Mouse (Mus musculus): ENCODE results near the gene Slc26a6. TPM values are rescaled to one million over a fixed set of nuclear protein-coding genes. Genes with fewer than 3 reads are reported as not detected.

The Slc26a6 gene
- total RNA-seq, 2 experiments from 2014 or later = 4.7 to 11.7 TPM

DNA sequence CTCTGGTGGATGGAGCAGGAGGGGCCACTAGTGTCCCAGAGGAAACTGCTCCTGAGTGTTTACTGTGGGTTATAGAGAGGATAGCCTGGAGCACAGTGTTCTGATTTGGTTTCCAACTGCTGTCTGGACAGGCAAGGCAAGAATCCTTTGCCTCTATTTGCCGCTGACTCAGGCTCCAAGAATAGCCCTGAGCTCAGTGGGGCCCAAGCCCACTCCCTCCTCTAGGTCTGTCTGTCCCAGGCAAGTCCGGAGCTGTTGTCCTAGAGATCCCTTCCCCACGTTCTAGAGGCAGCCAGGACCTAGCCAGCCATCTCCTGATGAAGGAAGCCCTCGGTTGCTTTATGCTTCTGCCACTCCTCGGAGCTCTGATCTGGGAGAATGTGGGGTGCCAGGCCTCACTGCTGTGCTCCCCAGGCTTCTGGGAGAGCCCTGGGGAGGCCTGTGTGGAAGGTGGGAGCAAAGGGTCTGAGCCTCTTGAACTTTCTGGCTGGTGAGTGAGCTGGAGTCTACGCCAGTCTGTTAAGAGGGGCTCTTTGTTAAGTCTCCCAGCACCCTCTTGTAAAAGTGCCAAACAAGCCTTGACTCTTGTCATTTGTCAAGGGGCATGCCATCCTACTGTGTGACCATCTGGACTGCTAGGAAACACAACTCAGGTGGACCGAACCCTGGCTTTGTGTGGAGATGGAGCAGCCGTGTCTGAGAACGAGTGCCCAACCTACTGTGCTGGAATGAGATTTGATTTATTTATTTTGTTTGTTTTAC lies 97.1 kb downstream of the Slc26a6 start:
- ATAC-seq (replicated peaks; ENCODE audit: poor library complexity) = no peak

DNA sequence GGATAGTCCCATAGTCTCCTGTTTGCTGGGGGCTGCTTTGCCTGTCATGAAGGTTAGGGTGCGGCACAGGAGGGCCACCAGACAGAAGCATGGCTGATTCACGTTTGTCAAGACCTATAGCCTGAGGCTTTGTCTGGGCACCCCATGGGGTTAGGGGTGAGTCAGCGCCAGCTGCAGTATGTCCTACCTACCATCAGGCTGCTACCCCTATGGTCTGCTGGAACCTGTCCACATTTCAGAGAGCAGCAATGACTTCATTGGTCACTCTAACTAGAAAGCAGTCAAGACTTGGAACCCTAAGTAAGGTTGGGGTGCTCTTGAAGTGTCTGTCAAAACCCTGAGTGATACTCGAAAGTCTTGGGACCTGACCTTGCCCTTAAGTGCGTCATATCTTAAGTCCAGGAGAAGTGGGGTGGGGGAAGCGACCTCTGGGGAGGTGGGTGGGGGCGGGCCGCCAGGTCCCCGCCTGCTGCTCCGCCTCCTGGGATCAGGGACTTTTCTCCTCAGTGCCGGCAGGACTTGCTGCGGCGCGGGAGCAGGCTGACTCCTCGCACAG lies 100.1 kb downstream of the Slc26a6 start, which contains the start of gene Col7a1:
Gene Col7a1, plus strand, starts transcription at position 506 of the 556 bp plus-strand sequence.
- no peak; the same call in 1 of the 2 replicates for ATAC-seq (replicated peaks; ENCODE audit: poor library complexity)

DNA sequence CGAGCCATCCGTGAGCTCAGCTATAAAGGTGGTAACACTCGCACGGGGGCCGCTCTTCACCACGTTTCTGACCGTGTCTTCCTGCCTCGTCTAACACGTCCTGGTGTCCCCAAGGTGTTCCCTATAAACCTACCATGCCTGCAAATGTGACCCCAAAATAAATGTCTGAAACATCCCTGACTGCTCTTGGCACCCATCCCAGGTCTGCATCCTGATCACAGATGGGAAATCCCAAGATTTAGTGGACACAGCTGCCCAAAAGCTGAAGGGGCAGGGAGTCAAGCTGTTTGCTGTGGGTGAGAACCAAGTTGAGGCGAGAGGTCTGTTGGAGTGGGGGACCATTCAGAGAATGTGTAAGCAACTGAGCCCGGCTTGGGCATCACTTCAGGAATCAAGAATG lies 102.2 kb downstream of the Slc26a6 start:
- ATAC-seq (replicated peaks; ENCODE audit: poor library complexity) = no peak

DNA sequence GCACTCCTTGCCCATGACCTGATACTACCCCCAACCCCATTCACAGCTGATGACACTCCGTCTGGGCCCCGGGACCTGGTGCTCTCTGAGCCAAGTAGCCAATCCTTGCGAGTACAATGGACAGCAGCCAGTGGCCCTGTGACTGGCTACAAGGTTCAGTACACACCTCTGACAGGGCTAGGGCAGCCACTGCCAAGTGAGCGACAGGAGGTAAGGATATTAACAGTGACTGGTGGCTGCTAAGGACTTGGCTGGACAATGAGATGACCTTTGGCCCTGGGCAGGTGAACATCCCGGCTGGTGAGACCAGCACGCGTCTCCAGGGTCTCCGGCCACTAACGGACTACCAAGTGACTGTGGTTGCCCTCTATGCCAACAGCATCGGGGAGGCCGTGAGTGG lies 102.8 kb downstream of the Slc26a6 start:
- ATAC-seq (replicated peaks; ENCODE audit: poor library complexity) = no peak

Other genes starting within 250 kb of the Slc26a6 start
- gene Arih2, start 203.9 kb upstream of the Slc26a6 start, total RNA-seq (2015) = 20.0 and 20.1 TPM in 2 replicates
- 42.5 and 47.4 TPM in 2 replicates for gene Arih2, start 203.9 kb upstream of the Slc26a6 start, total RNA-seq (2017)
- 18.5 and 21.5 TPM in 2 replicates for gene Slc25a20, start 191.2 kb upstream of the Slc26a6 start, total RNA-seq (2015)
- gene Slc25a20, start 191.2 kb upstream of the Slc26a6 start, total RNA-seq (2017) = 26.0 and 28.3 TPM in 2 replicates
- 20.0 and 21.9 TPM in 2 replicates for gene Prkar2a, start 164.0 kb upstream of the Slc26a6 start, total RNA-seq (2015)
- gene Prkar2a, start 164.0 kb upstream of the Slc26a6 start, total RNA-seq (2017) = 17.4 and 29.2 TPM in 2 replicates
- 12.9 and 21.1 TPM in 2 replicates for gene Ip6k2, start 69.5 kb upstream of the Slc26a6 start, total RNA-seq (2015)
- gene Ip6k2, start 69.5 kb upstream of the Slc26a6 start, total RNA-seq (2017) = 40.9 and 50.6 TPM in 2 replicates
- gene Nckipsd, start 44.9 kb upstream of the Slc26a6 start, total RNA-seq (2015) = 8.4 and 8.7 TPM in 2 replicates
- 5.0 and 5.5 TPM in 2 replicates for gene Nckipsd, start 44.9 kb upstream of the Slc26a6 start, total RNA-seq (2017)
- 4.5 and 5.4 TPM in 2 replicates for gene Celsr3, start 27.0 kb upstream of the Slc26a6 start, total RNA-seq (2015)
- 1.5 and 2.5 TPM in 2 replicates for gene Celsr3, start 27.0 kb upstream of the Slc26a6 start, total RNA-seq (2017)
- gene Tmem89, start 61.3 kb downstream of the Slc26a6 start, total RNA-seq (2015) = 0.35 TPM in 1 of 2 replicates, not detected in the other
- 0.08 TPM in 1 of 2 replicates, not detected in the other for gene Tmem89, start 61.3 kb downstream of the Slc26a6 start, total RNA-seq (2017)
- 144 and 157 TPM in 2 replicates for gene Uqcrc1, start 83.3 kb downstream of the Slc26a6 start, total RNA-seq (2015)
- gene Uqcrc1, start 83.3 kb downstream of the Slc26a6 start, total RNA-seq (2017) = 256 and 338 TPM in 2 replicates
- 0.02 and 0.12 TPM in 2 replicates for gene Col7a1, start 100.3 kb downstream of the Slc26a6 start, total RNA-seq (2015)
- 0.12 and 1.3 TPM in 2 replicates for gene Col7a1, start 100.3 kb downstream of the Slc26a6 start, total RNA-seq (2017)
- gene Ucn2, start 132.7 kb downstream of the Slc26a6 start, total RNA-seq (2015) = not detected in 2 replicates
- not detected in 2 replicates for gene Ucn2, start 132.7 kb downstream of the Slc26a6 start, total RNA-seq (2017)
- 3.9 and 5.9 TPM in 2 replicates for gene Pfkfb4, start 138.5 kb downstream of the Slc26a6 start, total RNA-seq (2015)
- 12.8 and 13.5 TPM in 2 replicates for gene Pfkfb4, start 138.5 kb downstream of the Slc26a6 start, total RNA-seq (2017)
- gene Shisa5, start 185.3 kb downstream of the Slc26a6 start, total RNA-seq (2015) = 19.7 and 20.5 TPM in 2 replicates
- gene Shisa5, start 185.3 kb downstream of the Slc26a6 start, total RNA-seq (2017) = 74.8 and 94.4 TPM in 2 replicates
- 22.4 and 24.1 TPM in 2 replicates for gene Trex1, start 206.5 kb downstream of the Slc26a6 start, total RNA-seq (2015)
- gene Trex1, start 206.5 kb downstream of the Slc26a6 start, total RNA-seq (2017) = 12.3 and 15.6 TPM in 2 replicates
- gene Atrip, start 220.8 kb downstream of the Slc26a6 start, total RNA-seq (2015) = 13.3 and 17.6 TPM in 2 replicates
- gene Atrip, start 220.8 kb downstream of the Slc26a6 start, total RNA-seq (2017) = 15.3 and 20.1 TPM in 2 replicates
- gene Ccdc51, start 229.2 kb downstream of the Slc26a6 start, total RNA-seq (2015) = 5.8 and 8.6 TPM in 2 replicates
- 14.6 and 15.2 TPM in 2 replicates for gene Ccdc51, start 229.2 kb downstream of the Slc26a6 start, total RNA-seq (2017)
- gene Tma7, start 229.3 kb downstream of the Slc26a6 start, total RNA-seq (2015) = 411 and 433 TPM in 2 replicates
- 121 and 130 TPM in 2 replicates for gene Tma7, start 229.3 kb downstream of the Slc26a6 start, total RNA-seq (2017)
- gene Plxnb1, start 242.1 kb downstream of the Slc26a6 start, total RNA-seq (2015) = not detected in 2 replicates
- gene Plxnb1, start 242.1 kb downstream of the Slc26a6 start, total RNA-seq (2017) = not detected in 2 replicates